Mouse (Mus musculus) liver, adult 2 months (tissue): ENCODE results near the gene 5730596B20Rik.

Source experiments
- CTCF ChIP-seq: fragments of 200-500 bp; IDR thresholded peaks from 2 replicates; pipeline ENCODE4 v1.5.1; 2011; ENCODE audit warnings: low read depth, low read length, control low read depth
- POLR2A ChIP-seq: fragments of 200-500 bp; IDR thresholded peaks from 2 replicates; pipeline ENCODE4 v1.6.1; 2011; ENCODE audit warnings: low read length, control low read depth; ENCODE audit not compliant: insufficient read depth; ENCODE audit errors: extremely low read depth

DNA sequence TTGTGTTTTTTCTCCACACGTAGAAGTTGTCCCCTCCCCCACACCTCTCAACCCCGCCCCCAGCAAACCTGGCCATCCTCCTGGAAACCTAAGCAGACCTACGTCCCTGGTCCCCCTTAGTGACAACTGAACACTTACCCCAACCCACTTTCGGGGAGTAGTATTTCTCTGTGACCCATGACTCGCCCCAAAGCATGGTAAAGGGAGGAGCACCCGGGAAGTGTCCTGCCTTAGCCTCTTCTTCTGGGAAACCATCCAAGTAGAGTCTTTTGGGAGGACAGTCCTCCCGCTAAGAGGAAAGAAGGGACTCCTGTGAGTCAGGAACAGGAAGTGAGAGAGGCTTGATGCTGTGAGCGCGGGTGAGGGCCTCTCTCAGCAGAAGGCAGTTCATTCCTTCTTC lies 17.3 kb upstream of the 5730596B20Rik start:
- TF ChIP-seq CTCF (no peak), POLR2A (no peak)
